Mouse (Mus musculus) limb, embryonic 10.5 days (tissue): ENCODE results near the gene Ccna2. TPM values are rescaled to one million over a fixed set of nuclear protein-coding genes. Genes with fewer than 3 reads are reported as not detected.
"Not testable (repeated sequence)": the region's sequence is repeated elsewhere in the genome, so short reads cannot be mapped to it uniquely, and the experiment has no call there.

Experiments
- DNase-seq: peaks from one replicate; pipeline ENCODE4 v3.0.0-alpha.2; 2017; ENCODE audit warnings: low spot score
- H3K27ac ChIP-seq: fragments of 300-500 bp; sonication (generic); 2 replicates; pipeline ENCODE4 v1.5.1; 2016; ENCODE audit warnings: mild to moderate bottlenecking
- H3K27me3 ChIP-seq: fragments of 300-500 bp; sonication (generic); 2 replicates; pipeline ENCODE4 v1.6.1; 2016; ENCODE audit warnings: low read depth, mild to moderate bottlenecking; ENCODE audit not compliant: poor library complexity, severe bottlenecking
- H3K36me3 ChIP-seq: fragments of 300-500 bp; sonication (generic); 2 replicates; pipeline ENCODE4 v1.6.1; 2016; ENCODE audit warnings: mild to moderate bottlenecking, moderate library complexity
- H3K4me1 ChIP-seq: fragments of 300-500 bp; sonication (generic); 2 replicates; pipeline ENCODE4 v1.6.1; 2016
- H3K4me3 ChIP-seq: fragments of 300-500 bp; sonication (generic); 2 replicates; pipeline ENCODE4 v1.5.1; 2016; ENCODE audit warnings: mild to moderate bottlenecking, moderate library complexity
- H3K9me3 ChIP-seq: fragments of 300-500 bp; sonication (generic); replicated peaks from 2 replicates; pipeline ENCODE4 v1.6.1; 2016; ENCODE audit warnings: mild to moderate bottlenecking
- WGBS: fragments of 180-500 bp; shearing (Covaris S2); methylation state at CpG from one replicate; pipeline ENCODE4 v1.1.7; 2016; 5-methylcytosine and 5-hydroxymethylcytosine counted together
- polyA plus RNA-seq: library from polyadenylated mRNA; unstranded; fragments of >200 nt; fragmentation: Nextera tagmentation; extraction: Ambion mirVana; gene quantifications from 2 replicates; pipeline ENCODE4 v1.2.1, GENCODE M21; 2016

The Ccna2 gene
- 244 TPM in 2 replicates for polyA plus RNA-seq

GRCm38 (mm10) chr3:36571827-36572378 lies at the start of gene Ccna2:
Gene Ccna2, minus strand, starts transcription at chr3:36572150.
- Histone ChIP-seq H3K27ac (peak within 1 kb of the TSS; percentile 94), H3K4me1 (peaks cover 15% of the 10 kb centered on the region), H3K9me3 (no peaks in the 10 kb centered on the region), H3K36me3 (peaks cover 37% of the 10 kb centered on the region), H3K4me3 (peak within 1 kb of the TSS; percentile 71), H3K27me3 (no peaks in the 10 kb centered on the region)
- WGBS: under 1% methylated on average over 60 of the region's 60 CpGs
- peak; percentile 99 for DNase-seq

GRCm38 (mm10) chr3:36618181-36618580 lies 46.2 kb upstream of the Ccna2 start:
- DNase-seq: no peak
- no peaks in the 10 kb centered on the region for H3K36me3 ChIP-seq
- no peaks in the 10 kb centered on the region for H3K9me3 ChIP-seq
- H3K27me3 ChIP-seq: no peaks in the 10 kb centered on the region
- 70% methylated on average over 7 of the region's 7 CpGs for WGBS
- no peak overlapping the region for H3K4me3 ChIP-seq
- no peak overlapping the region for H3K27ac ChIP-seq
- 0 out of 2 replicates have a peak, but pooled peaks cover 5% of the 10 kb centered on the region for H3K4me1 ChIP-seq

GRCm38 (mm10) chr3:36613908-36614255 lies 41.9 kb upstream of the Ccna2 start:
- Histone ChIP-seq H3K9me3 (no peaks in the 10 kb centered on the region), H3K36me3 (no peaks in the 10 kb centered on the region), H3K4me1 (0 out of 2 replicates have a peak, but pooled peaks cover 10% of the 10 kb centered on the region), H3K4me3 (no peak overlapping the region), H3K27me3 (no peaks in the 10 kb centered on the region), H3K27ac (no peak overlapping the region)
- WGBS: 68% methylated on average over 5 of the region's 5 CpGs
- DNase-seq: no peak

GRCm38 (mm10) chr3:36613202-36613907 lies 41.4 kb upstream of the Ccna2 start, which contains the start of gene Bbs7:
Gene Bbs7, minus strand, starts transcription at chr3:36613477.
- H3K27me3 ChIP-seq: no peaks in the 10 kb centered on the region
- H3K9me3 ChIP-seq: no peaks in the 10 kb centered on the region
- DNase-seq: peak; percentile 96
- H3K36me3 ChIP-seq: no peaks in the 10 kb centered on the region
- 5% methylated on average over 38 of the region's 38 CpGs for WGBS
- H3K4me3 ChIP-seq: peak within 1 kb of the TSS; percentile 71
- H3K4me1 ChIP-seq: 0 out of 2 replicates have a peak, but pooled peaks cover 10% of the 10 kb centered on the region
- H3K27ac ChIP-seq: peak within 1 kb of the TSS; percentile 83

- Histone ChIP-seq H3K4me1 (0 out of 2 replicates have a peak, but pooled peaks cover 10% of the 10 kb centered on the region), H3K27ac (peak overlapping the region; percentile 83), H3K4me3 (peak overlapping the region; percentile 71), H3K36me3 (no peaks in the 10 kb centered on the region), H3K27me3 (no peaks in the 10 kb centered on the region), H3K9me3 (no peaks in the 10 kb centered on the region)
- no peak for DNase-seq
- WGBS: 4% methylated on average over 6 of the region's 6 CpGs
Measured at GRCm38 (mm10) chr3:36612687-36613086, 40.7 kb upstream of the Ccna2 start.

GRCm38 (mm10) chr3:36605894-36606783 lies 34.2 kb upstream of the Ccna2 start:
- WGBS: 85% methylated on average over 7 of the region's 7 CpGs
- Histone ChIP-seq H3K27ac (no peak overlapping the region), H3K27me3 (no peaks in the 10 kb centered on the region), H3K4me1 (no peaks in the 10 kb centered on the region), H3K9me3 (no peaks in the 10 kb centered on the region), H3K4me3 (no peak overlapping the region), H3K36me3 (peaks cover 5% of the 10 kb centered on the region; the same call in 1 of the 2 replicates)
- DNase-seq: no peak

GRCm38 (mm10) chr3:36599773-36600172 lies 27.8 kb upstream of the Ccna2 start:
- not testable (repeated sequence) for H3K9me3 ChIP-seq, H3K27me3 ChIP-seq, DNase-seq, H3K27ac ChIP-seq, H3K4me3 ChIP-seq, H3K4me1 ChIP-seq, H3K36me3 ChIP-seq
- WGBS: 93% methylated on average over 8 of the region's 9 CpGs

- Histone ChIP-seq H3K4me3 (no peak overlapping the region), H3K9me3 (no peaks in the 10 kb centered on the region), H3K4me1 (no peaks in the 10 kb centered on the region), H3K27ac (no peak overlapping the region), H3K36me3 (peaks cover 4% of the 10 kb centered on the region; the same call in 1 of the 2 replicates), H3K27me3 (no peaks in the 10 kb centered on the region)
- whole genome bisulfite sequencing: 85% methylated on average over 3 of the region's 3 CpGs
- DNase-seq: no peak
Measured at GRCm38 (mm10) chr3:36598811-36599210, 26.9 kb upstream of the Ccna2 start.

- no peak for DNase-seq
- peak overlapping the region; percentile 94 for H3K27ac ChIP-seq
- under 1% methylated on average over 46 of the region's 46 CpGs for WGBS
Measured at GRCm38 (mm10) chr3:36571361-36571826, 556 bp downstream of the Ccna2 start.

GRCm38 (mm10) chr3:36569836-36570235 lies 2.1 kb downstream of the Ccna2 start:
- DNase-seq: no peak
- Histone ChIP-seq H3K36me3 (peaks cover 58% of the 10 kb centered on the region), H3K4me3 (peak overlapping the region; percentile 71), H3K9me3 (no peaks in the 10 kb centered on the region), H3K27ac (no peak overlapping the region), H3K4me1 (peaks cover 15% of the 10 kb centered on the region), H3K27me3 (no peaks in the 10 kb centered on the region)
- whole genome bisulfite sequencing: 91% methylated on average over 5 of the region's 5 CpGs

More at GRCm38 (mm10) chr3:36571361-36571826, 556 bp downstream of the Ccna2 start:
- Histone ChIP-seq H3K4me3 (peak overlapping the region; percentile 71), H3K27me3 (no peaks in the 10 kb centered on the region), H3K4me1 (peaks cover 15% of the 10 kb centered on the region), H3K9me3 (no peaks in the 10 kb centered on the region), H3K36me3 (peaks cover 42% of the 10 kb centered on the region)

GRCm38 (mm10) chr3:36563666-36564065 lies 8.3 kb downstream of the Ccna2 start:
- H3K4me1 ChIP-seq: no peaks in the 10 kb centered on the region
- no peak overlapping the region for H3K27ac ChIP-seq
- peaks cover 99% of the 10 kb centered on the region for H3K36me3 ChIP-seq
- 96% methylated on average over 3 of the region's 3 CpGs for WGBS
- no peak for DNase-seq
- no peak overlapping the region for H3K4me3 ChIP-seq
- no peaks in the 10 kb centered on the region for H3K9me3 ChIP-seq
- H3K27me3 ChIP-seq: no peaks in the 10 kb centered on the region

- Histone ChIP-seq H3K4me1 (no peaks in the 10 kb centered on the region), H3K4me3 (no peak overlapping the region), H3K36me3 (peaks cover 99% of the 10 kb centered on the region), H3K9me3 (no peaks in the 10 kb centered on the region), H3K27me3 (no peaks in the 10 kb centered on the region), H3K27ac (no peak overlapping the region)
- WGBS: 84% methylated on average over 4 of the region's 4 CpGs
- no peak for DNase-seq
Measured at GRCm38 (mm10) chr3:36559606-36560005, 12.3 kb downstream of the Ccna2 start.
